Mouse (Mus musculus) embryonic fibroblast, embryonic 13.5 days (primary cell): ENCODE results near the gene Neb.

Source experiments
- CTCF ChIP-seq: IDR thresholded peaks from 2 replicates; pipeline ENCODE4 v1.5.1; 2011; ENCODE audit warnings: mild to moderate bottlenecking, control low read depth, low read length, moderate library complexity, borderline replicate concordance; ENCODE audit not compliant: insufficient read depth
- POLR2A ChIP-seq: IDR thresholded peaks from 2 replicates; pipeline ENCODE4 v1.6.1; 2011; ENCODE audit warnings: low read depth, mild to moderate bottlenecking, control low read depth, low read length, moderate library complexity

- TF ChIP-seq CTCF, result no peak
- TF ChIP-seq POLR2A, result no peak
These were observed 81.5 kb downstream of the Neb start for GRCm38 (mm10) chr2:52296779-52297178.
